Mouse (Mus musculus) heart, embryonic 16.5 days (tissue): ENCODE data around the gene Ccnd2. TPM values are rescaled to one million over a fixed set of nuclear protein-coding genes. Genes with fewer than 3 reads are reported as not detected.

Experiments
- ATAC-seq: fragments of 200-750 bp; cut with Nextera tagmentation; replicated peaks from 2 replicates; pipeline ENCODE4 v1.8.0; 2017; ENCODE audit warnings: moderate number of reproducible peaks; ENCODE audit not compliant: insufficient read depth, low FRiP score; ENCODE audit errors: extremely low read depth
- H3K27ac ChIP-seq: fragments of 300-500 bp; sonication (generic); 2 replicates; pipeline ENCODE4 v1.5.1; 2014; ENCODE audit warnings: mild to moderate bottlenecking, low read length, control low read depth, moderate library complexity
- H3K27me3 ChIP-seq: fragments of 300-500 bp; sonication (generic); 2 replicates; pipeline ENCODE4 v1.6.1; 2014; ENCODE audit warnings: low read length, mixed read lengths; ENCODE audit not compliant: control insufficient read depth, insufficient read depth
- H3K36me3 ChIP-seq: fragments of 300-500 bp; sonication (generic); 2 replicates; pipeline ENCODE4 v1.6.1; 2014; ENCODE audit not compliant: control insufficient read depth, insufficient read depth
- H3K4me1 ChIP-seq: fragments of 300-500 bp; sonication (generic); 2 replicates; pipeline ENCODE4 v1.6.1; 2014; ENCODE audit warnings: low read length, mixed read lengths; ENCODE audit not compliant: control insufficient read depth, insufficient read depth
- H3K4me2 ChIP-seq: fragments of 300-500 bp; sonication (generic); 2 replicates; pipeline ENCODE4 v1.6.1; 2014; ENCODE audit warnings: low read depth, mild to moderate bottlenecking, control low read depth, low read length
- H3K4me3 ChIP-seq: fragments of 300-500 bp; sonication (generic); 2 replicates; pipeline ENCODE4 v1.5.1; 2014; ENCODE audit warnings: mild to moderate bottlenecking, control low read depth, low read length
- H3K9ac ChIP-seq: fragments of 300-500 bp; sonication (generic); 2 replicates; pipeline ENCODE4 v1.6.1; 2014; ENCODE audit warnings: low read length, control low read depth
- H3K9me3 ChIP-seq: fragments of 300-500 bp; sonication (generic); replicated peaks from 2 replicates; pipeline ENCODE4 v1.6.1; 2016; ENCODE audit warnings: low read length; ENCODE audit not compliant: control insufficient read depth
- WGBS: fragments of 180-500 bp; shearing (Covaris S2); extraction: QIAGEN DNeasy Blood & Tissue Kit; methylation state at CpG from one replicate; pipeline ENCODE4 v1.1.7; 2014; 5-methylcytosine and 5-hydroxymethylcytosine counted together
- polyA plus RNA-seq: library from polyadenylated mRNA; unstranded; fragments of >200 nt; fragmentation: Nextera tagmentation; extraction: Ambion mirVana; gene quantifications from 2 replicates; pipeline ENCODE4 v1.2.1, GENCODE M21; 2015

Gene Ccnd2
- polyA plus RNA-seq, 1 experiment from 2014 or later: 476 TPM

GRCm38 (mm10) chr6:127149944-127150662 is 1.9 kb downstream of the Ccnd2 start:
- Histone ChIP-seq H3K4me3 (peak overlapping the region; percentile 75), H3K4me1 (peaks cover 53% of the 10 kb centered on the region), H3K27me3 (no peaks in the 10 kb centered on the region; the same call in 1 of the 2 replicates), H3K9ac (peak overlapping the region; percentile 92), H3K9me3 (no peaks in the 10 kb centered on the region), H3K36me3 (peaks cover 9% of the 10 kb centered on the region), H3K27ac (peak overlapping the region; percentile 84), H3K4me2 (peak overlapping the region; percentile 84)
- 0% methylated on average over 38 of the region's 38 CpGs for WGBS
- ATAC-seq: no peak

GRCm38 (mm10) chr6:127149303-127149943 is 2.6 kb downstream of the Ccnd2 start:
- peaks cover 15% of the 10 kb centered on the region for H3K36me3 ChIP-seq
- peaks cover 49% of the 10 kb centered on the region for H3K4me1 ChIP-seq
- peak overlapping the region; percentile 75 for H3K4me3 ChIP-seq
- no peaks in the 10 kb centered on the region; the same call in 1 of the 2 replicates for H3K27me3 ChIP-seq
- no peak for ATAC-seq
- peak overlapping the region; percentile 84 for H3K4me2 ChIP-seq
- under 1% methylated on average over 30 of the region's 30 CpGs for WGBS
- H3K9ac ChIP-seq: peak overlapping the region; percentile 92
- H3K27ac ChIP-seq: peak overlapping the region; percentile 84
- no peaks in the 10 kb centered on the region for H3K9me3 ChIP-seq

GRCm38 (mm10) chr6:127148526-127149302 is 3.3 kb downstream of the Ccnd2 start:
- peaks cover 21% of the 10 kb centered on the region for H3K36me3 ChIP-seq
- no peaks in the 10 kb centered on the region for H3K9me3 ChIP-seq
- 8% methylated on average over 20 of the region's 20 CpGs for WGBS
- peak overlapping the region; percentile 84 for H3K4me2 ChIP-seq
- H3K4me1 ChIP-seq: peaks cover 42% of the 10 kb centered on the region
- no peak for ATAC-seq
- peak overlapping the region; percentile 92 for H3K9ac ChIP-seq
- peak overlapping the region; percentile 84 for H3K27ac ChIP-seq
- peak overlapping the region; percentile 75 for H3K4me3 ChIP-seq
- H3K27me3 ChIP-seq: no peaks in the 10 kb centered on the region; the same call in 1 of the 2 replicates

DNA sequence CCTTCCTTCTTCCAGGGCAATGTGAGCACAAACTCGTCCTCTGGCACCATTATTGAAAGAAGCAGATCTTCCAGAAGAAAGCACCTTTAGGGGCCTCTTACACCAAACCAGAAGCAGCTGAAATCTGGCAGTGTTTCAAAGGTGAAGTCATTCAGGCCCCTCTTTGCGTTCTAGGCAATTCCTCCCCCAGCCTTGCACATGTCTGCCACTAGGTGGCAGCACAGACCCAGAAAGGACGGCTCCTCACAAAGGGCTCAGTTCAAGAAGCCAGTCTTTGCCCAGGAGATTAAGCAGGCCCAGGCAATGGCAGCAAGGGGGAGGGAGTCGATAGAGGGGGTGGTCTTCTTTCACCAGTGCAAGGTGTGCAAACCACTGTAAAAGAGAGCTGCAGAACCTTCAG is 4.3 kb downstream of the Ccnd2 start:
- Histone ChIP-seq H3K9me3 (no peaks in the 10 kb centered on the region), H3K36me3 (peaks cover 21% of the 10 kb centered on the region), H3K9ac (no peak overlapping the region), H3K4me1 (peaks cover 34% of the 10 kb centered on the region), H3K4me3 (no peak overlapping the region), H3K27me3 (no peaks in the 10 kb centered on the region), H3K4me2 (peak overlapping the region; percentile 32; the same call in 1 of the 2 replicates), H3K27ac (no peak overlapping the region)
- WGBS: 0% methylated on average over 4 of the region's 4 CpGs
- ATAC-seq: peak; percentile 17

GRCm38 (mm10) chr6:127146322-127146947 is 5.6 kb downstream of the Ccnd2 start:
- no peaks in the 10 kb centered on the region for H3K9me3 ChIP-seq
- H3K4me2 ChIP-seq: no peak overlapping the region
- H3K9ac ChIP-seq: no peak overlapping the region
- 80% methylated on average over 3 of the region's 3 CpGs for WGBS
- peaks cover 26% of the 10 kb centered on the region for H3K36me3 ChIP-seq
- no peak for ATAC-seq
- H3K4me1 ChIP-seq: peaks cover 28% of the 10 kb centered on the region
- H3K4me3 ChIP-seq: no peak overlapping the region
- no peak overlapping the region for H3K27ac ChIP-seq
- no peaks in the 10 kb centered on the region for H3K27me3 ChIP-seq

GRCm38 (mm10) chr6:127145464-127146190 is 6.4 kb downstream of the Ccnd2 start:
- ATAC-seq: no peak
- H3K27me3 ChIP-seq: no peaks in the 10 kb centered on the region
- peaks cover 32% of the 10 kb centered on the region for H3K36me3 ChIP-seq
- no peak overlapping the region for H3K4me3 ChIP-seq
- H3K9ac ChIP-seq: 0 out of 2 replicates have a peak overlapping the region, but pooled peaks have one; percentile 7
- peaks cover 23% of the 10 kb centered on the region for H3K4me1 ChIP-seq
- H3K4me2 ChIP-seq: no peak overlapping the region
- H3K27ac ChIP-seq: no peak overlapping the region
- 50% methylated on average over 20 of the region's 20 CpGs for WGBS
- no peaks in the 10 kb centered on the region for H3K9me3 ChIP-seq

- Histone ChIP-seq H3K36me3 (peaks cover 50% of the 10 kb centered on the region), H3K4me3 (no peak overlapping the region), H3K4me1 (peaks cover 23% of the 10 kb centered on the region), H3K27me3 (no peaks in the 10 kb centered on the region), H3K9ac (no peak overlapping the region), H3K27ac (no peak overlapping the region), H3K9me3 (no peaks in the 10 kb centered on the region), H3K4me2 (no peak overlapping the region)
- ATAC-seq: no peak
- 83% methylated on average over 7 of the region's 7 CpGs for WGBS
Observed at GRCm38 (mm10) chr6:127143576-127144288, 8.3 kb downstream of the Ccnd2 start.

DNA sequence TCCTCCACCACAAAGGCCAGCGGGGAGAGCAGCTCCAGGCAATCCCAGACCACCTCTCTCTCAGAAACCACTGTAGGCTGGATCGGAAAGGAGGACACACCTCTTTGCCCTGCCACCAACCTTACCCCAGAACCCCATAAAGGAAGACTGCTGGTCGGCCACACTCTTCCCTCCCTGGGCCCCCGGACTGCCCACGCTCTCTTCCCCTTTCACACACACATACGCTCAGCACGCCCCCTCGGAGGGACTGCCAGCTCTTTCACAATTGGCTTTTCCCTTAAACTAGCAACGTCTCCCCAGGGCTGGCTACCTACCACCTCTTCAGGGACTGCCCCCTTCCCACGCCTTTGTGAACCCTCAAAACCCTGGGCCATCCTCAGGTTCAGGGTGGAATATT is 8.9 kb downstream of the Ccnd2 start:
- no peaks in the 10 kb centered on the region for H3K9me3 ChIP-seq
- peaks cover 50% of the 10 kb centered on the region for H3K36me3 ChIP-seq
- H3K27me3 ChIP-seq: no peaks in the 10 kb centered on the region
- H3K4me2 ChIP-seq: no peak overlapping the region
- H3K27ac ChIP-seq: no peak overlapping the region
- no peak overlapping the region for H3K4me3 ChIP-seq
- no peak for ATAC-seq
- no peak overlapping the region for H3K9ac ChIP-seq
- peaks cover 17% of the 10 kb centered on the region for H3K4me1 ChIP-seq
- WGBS: 77% methylated on average over 10 of the region's 10 CpGs
